In genomic region chr5:143299686-143300085, GRCm38 (mm10) we compare ENCODE assay signal across 7 mouse cellular contexts. TPM values are rescaled to one million over a fixed set of nuclear protein-coding genes. Genes with fewer than 3 reads are reported as not detected.
DNase-seq lines count a peak whose midpoint lies in the region; ATAC-seq and TF ChIP-seq lines count a peak whose summit lies in the region.

No protein-coding gene starts in this region.

- no peak for TF ChIP-seq POLR2A in kidney, adult 2 months (IDR thresholded peaks at IDR 0.05; ENCODE audit: low read depth, low read length)
- TF ChIP-seq POLR2A in ES-Bruce4 (IDR thresholded peaks at IDR 0.05; ENCODE audit: insufficient read depth, low read length) = no peak

- peak; percentile 66 for DNase-seq in kidney, adult 2 months
- peak; percentile 47 to 61 for DNase-seq in adrenal gland, adult 18-20 months (ENCODE audit: low spot score in 2 of 2)
- peak; percentile 42 for DNase-seq in embryo, embryonic 11 days
- peak; percentile 79 for DNase-seq in liver, postnatal 0 days
- peak; percentile 60 for DNase-seq in splenic B cell, adult 2 months (ENCODE audit: low read depth, low spot score)

- WGBS in kidney, adult 2 months = 84% methylated on average over 4 of the region's 4 CpGs
- 94% methylated on average over 4 of the region's 4 CpGs for WGBS in kidney, embryonic 14.5 days
- whole genome bisulfite sequencing in liver, postnatal 0 days (ENCODE audit: insufficient replicate concordance) = 90% methylated on average over 4 of the region's 4 CpGs

- H3K4me3 ChIP-seq in kidney, adult 2 months (ENCODE audit: insufficient read depth, low read depth, low read length) = no peak overlapping the region
- no peak overlapping the region for H3K4me3 ChIP-seq in kidney, embryonic 14.5 days (ENCODE audit: low read length)
- H3K4me3 ChIP-seq in ES-Bruce4 (ENCODE audit: low read depth, low read length) = no peak overlapping the region
- no peak overlapping the region for H3K4me3 ChIP-seq in liver, postnatal 0 days (ENCODE audit: low read depth, low read length)

- no peak for ATAC-seq in kidney, embryonic 14.5 days (ENCODE audit: low FRiP score, low TSS enrichment)
- no peak for ATAC-seq in liver, postnatal 0 days

- H3K36me3 ChIP-seq in kidney, adult 2 months (ENCODE audit: control insufficient read depth, insufficient read depth, low read length) = no peaks in the 10 kb centered on the region
- peaks cover 37% of the 10 kb centered on the region for H3K36me3 ChIP-seq in kidney, embryonic 14.5 days (ENCODE audit: control insufficient read depth, insufficient read depth, low read length)
- H3K36me3 ChIP-seq in ES-Bruce4 (ENCODE audit: control insufficient read depth, insufficient read depth, low read length, poor library complexity, severe bottlenecking) = no peaks in the 10 kb centered on the region
- peaks cover 37% of the 10 kb centered on the region for H3K36me3 ChIP-seq in liver, postnatal 0 days (replicated peaks; ENCODE audit: insufficient read depth, low read length)
- no peaks in the 10 kb centered on the region for H3K36me3 ChIP-seq in splenic B cell, adult 2 months (ENCODE audit: control insufficient read depth, insufficient read depth, low read length, poor library complexity, severe bottlenecking)

- H3K4me1 ChIP-seq in kidney, adult 2 months (ENCODE audit: control insufficient read depth, insufficient read depth, low read length) = 0 out of 2 replicates have a peak, but pooled peaks cover 3% of the 10 kb centered on the region
- no peaks in the 10 kb centered on the region for H3K4me1 ChIP-seq in kidney, embryonic 14.5 days (ENCODE audit: control insufficient read depth, insufficient read depth, low read length)
- H3K4me1 ChIP-seq in ES-Bruce4 (ENCODE audit: control insufficient read depth, insufficient read depth, low read length) = no peaks in the 10 kb centered on the region
- H3K4me1 ChIP-seq in liver, postnatal 0 days (ENCODE audit: insufficient read depth) = no peaks in the 10 kb centered on the region

- H3K9ac ChIP-seq in kidney, embryonic 14.5 days (ENCODE audit: low read depth, low read length) = no peak overlapping the region
- H3K9ac ChIP-seq in ES-Bruce4 (ENCODE audit: low read depth, poor library complexity, severe bottlenecking) = no peak overlapping the region
- no peak overlapping the region for H3K9ac ChIP-seq in liver, postnatal 0 days (replicated peaks)

- H3K9me3 ChIP-seq in kidney, embryonic 14.5 days (ENCODE audit: control insufficient read depth, low read length) = no peaks in the 10 kb centered on the region; the same call in 1 of the 2 replicates
- no peaks in the 10 kb centered on the region for H3K9me3 ChIP-seq in ES-Bruce4 (replicated peaks; ENCODE audit: control insufficient read depth, insufficient read depth, low read length, poor library complexity, severe bottlenecking)
- H3K9me3 ChIP-seq in liver, postnatal 0 days (ENCODE audit: low read length) = no peaks in the 10 kb centered on the region

- peak; percentile 75 for TF ChIP-seq CTCF in kidney, adult 2 months (conservative IDR thresholded peaks at IDR 0.05; ENCODE audit: insufficient read depth, insufficient read length, low read depth, low read length)
- TF ChIP-seq CTCF in ES-Bruce4 (IDR thresholded peaks at IDR 0.05; ENCODE audit: low read depth, low read length) = peak; percentile 93
- peak; percentile 88 for TF ChIP-seq CTCF in liver, postnatal 0 days (IDR thresholded peaks at IDR 0.05; ENCODE audit: low read depth)

- no peaks in the 10 kb centered on the region for H3K27me3 ChIP-seq in kidney, adult 2 months (replicated peaks; ENCODE audit: control insufficient read depth, insufficient read depth, low read length)
- no peaks in the 10 kb centered on the region for H3K27me3 ChIP-seq in kidney, embryonic 14.5 days (ENCODE audit: control insufficient read depth, insufficient read depth, low read length)
- no peaks in the 10 kb centered on the region for H3K27me3 ChIP-seq in ES-Bruce4 (ENCODE audit: control insufficient read depth, insufficient read depth, low read length, poor library complexity, severe bottlenecking)
- no peaks in the 10 kb centered on the region for H3K27me3 ChIP-seq in liver, postnatal 0 days (ENCODE audit: insufficient read depth, low read length)
- H3K27me3 ChIP-seq in splenic B cell, adult 2 months (ENCODE audit: control insufficient read depth, insufficient read depth, low read length, poor library complexity, severe bottlenecking) = no peaks in the 10 kb centered on the region

- no peak overlapping the region for H3K27ac ChIP-seq in kidney, adult 2 months (ENCODE audit: insufficient read depth, low read depth, low read length)
- no peak overlapping the region for H3K27ac ChIP-seq in kidney, embryonic 14.5 days (ENCODE audit: low read depth, low read length)
- no peak overlapping the region for H3K27ac ChIP-seq in ES-Bruce4 (ENCODE audit: insufficient read depth, low read length)
- no peak overlapping the region for H3K27ac ChIP-seq in liver, postnatal 0 days (ENCODE audit: low read depth)

- TF ChIP-seq EP300 in ES-Bruce4 (IDR thresholded peaks at IDR 0.05; ENCODE audit: insufficient read depth, low read depth, low read length) = no peak
- TF ChIP-seq EP300 in liver, postnatal 0 days (IDR thresholded peaks at IDR 0.05; ENCODE audit: low read depth) = no peak

- no peak overlapping the region for H3K4me2 ChIP-seq in kidney, embryonic 14.5 days (replicated peaks; ENCODE audit: low read depth, low read length)
- H3K4me2 ChIP-seq in liver, postnatal 0 days (ENCODE audit: low read depth, low read length) = no peak overlapping the region

RNA-seq across cellular contexts. Expression of gene Zfp853, which starts 6.3 kb away (rescaled TPM):
- 0.99 and 1.1 TPM in 2 replicates for polyA plus RNA-seq in kidney, adult 2 months (2012; rRNA removed)
- 0.06 and 0.08 TPM in 2 replicates for polyA plus RNA-seq in kidney, embryonic 14.5 days (2014; fragmentation: Nextera tagmentation; extraction: Ambion mirVana)
- polyA plus RNA-seq in ES-Bruce4 (2011; ENCODE audit: insufficient read depth, insufficient read length, low read depth, missing spikeins) = 0.93 and 1.2 TPM in 2 replicates
- total RNA-seq in adrenal gland, adult 18-20 months (2021) = under 1 TPM; 0.17 to 0.38 TPM
- polyA plus RNA-seq in liver, postnatal 0 days (2015; fragmentation: Nextera tagmentation; extraction: Ambion mirVana) = not detected in 2 replicates

RNA-seq across cellular contexts. Expression of gene E130309D02Rik, which starts 15.5 kb away (rescaled TPM):
- 17.9 and 18.1 TPM in 2 replicates for polyA plus RNA-seq in kidney, adult 2 months (2012; rRNA removed)
- polyA plus RNA-seq in kidney, embryonic 14.5 days (2014; fragmentation: Nextera tagmentation; extraction: Ambion mirVana) = 34.5 and 39.9 TPM in 2 replicates
- polyA plus RNA-seq in ES-Bruce4 (2011; ENCODE audit: insufficient read depth, insufficient read length, low read depth, missing spikeins) = 22.3 and 23.8 TPM in 2 replicates
- total RNA-seq in adrenal gland, adult 18-20 months (2021) = 10 to 100 TPM; 22.9 to 34.2 TPM
- 12.5 and 12.8 TPM in 2 replicates for polyA plus RNA-seq in liver, postnatal 0 days (2015; fragmentation: Nextera tagmentation; extraction: Ambion mirVana)

RNA-seq across cellular contexts. Expression of gene Zdhhc4, which starts 29.4 kb away (rescaled TPM):
- polyA plus RNA-seq in kidney, adult 2 months (2012; rRNA removed) = 80.6 and 85.0 TPM in 2 replicates
- 63.4 and 86.2 TPM in 2 replicates for polyA plus RNA-seq in kidney, embryonic 14.5 days (2014; fragmentation: Nextera tagmentation; extraction: Ambion mirVana)
- 27.2 and 28.9 TPM in 2 replicates for polyA plus RNA-seq in ES-Bruce4 (2011; ENCODE audit: insufficient read depth, insufficient read length, low read depth, missing spikeins)
- total RNA-seq in adrenal gland, adult 18-20 months (2021) = 10 to 100 TPM; 60.7 to 68.5 TPM
- 32.8 and 34.6 TPM in 2 replicates for polyA plus RNA-seq in liver, postnatal 0 days (2015; fragmentation: Nextera tagmentation; extraction: Ambion mirVana)

RNA-seq across cellular contexts. Expression of gene Zfp316, which starts 29.9 kb away (rescaled TPM):
- polyA plus RNA-seq in kidney, adult 2 months (2012; rRNA removed) = 4.5 and 6.4 TPM in 2 replicates
- polyA plus RNA-seq in kidney, embryonic 14.5 days (2014; fragmentation: Nextera tagmentation; extraction: Ambion mirVana) = 2.2 and 2.5 TPM in 2 replicates
- 2.3 and 2.8 TPM in 2 replicates for polyA plus RNA-seq in ES-Bruce4 (2011; ENCODE audit: insufficient read depth, insufficient read length, low read depth, missing spikeins)
- total RNA-seq in adrenal gland, adult 18-20 months (2021) = 1 to 10 TPM; 6.1 to 7.7 TPM
- polyA plus RNA-seq in liver, postnatal 0 days (2015; fragmentation: Nextera tagmentation; extraction: Ambion mirVana) = 0.39 and 0.41 TPM in 2 replicates

RNA-seq across cellular contexts. Expression of gene Grid2ip, which starts 57.5 kb away (rescaled TPM):
- polyA plus RNA-seq in kidney, adult 2 months (2012; rRNA removed) = 0.13 TPM in 1 of 2 replicates, not detected in the other
- polyA plus RNA-seq in kidney, embryonic 14.5 days (2014; fragmentation: Nextera tagmentation; extraction: Ambion mirVana) = 0.06 and 0.20 TPM in 2 replicates
- polyA plus RNA-seq in ES-Bruce4 (2011; ENCODE audit: insufficient read depth, insufficient read length, low read depth, missing spikeins) = 0.38 and 0.57 TPM in 2 replicates
- total RNA-seq in adrenal gland, adult 18-20 months (2021) = under 1 TPM; 0.26 to 0.36 TPM
- polyA plus RNA-seq in liver, postnatal 0 days (2015; fragmentation: Nextera tagmentation; extraction: Ambion mirVana) = not detected in 2 replicates
